Mouse (Mus musculus) left cerebral cortex, adult 11 months (tissue): Measurements from ENCODE around the gene Il1r1.
"Not testable (repeated sequence)": the region's sequence is repeated elsewhere in the genome, so short reads cannot be mapped to it uniquely, and the experiment has no call there.

ENCODE experiments used
- DNase-seq: peaks from one replicate; pipeline ENCODE4 v3.0.0; 2022; ENCODE audit warnings: low spot score

Gene Il1r1

DNA sequence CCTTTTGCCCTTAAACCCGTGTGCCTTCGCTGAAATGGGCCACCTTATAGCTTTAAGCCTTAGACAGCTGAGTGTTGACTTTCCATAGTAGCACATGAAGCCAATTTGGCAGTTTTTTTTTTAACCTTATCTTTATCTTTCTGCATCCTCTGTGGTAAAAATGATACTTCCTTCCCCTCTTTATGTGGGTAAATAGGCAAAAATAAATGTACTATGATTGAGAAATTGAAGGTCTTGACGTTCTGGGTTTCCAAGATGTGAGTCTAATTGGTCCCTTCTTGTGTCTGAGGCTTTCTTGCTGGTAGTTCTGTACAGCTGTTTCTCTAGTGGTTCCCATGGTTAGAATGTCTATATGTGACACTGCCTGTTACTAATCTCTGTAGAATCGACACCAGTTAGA is 46.2 kb downstream of the Il1r1 start:
- no peak for DNase-seq

GRCm38 (mm10) chr1:40271486-40272055 is 46.7 kb downstream of the Il1r1 start:
- no peak for DNase-seq

- DNase-seq: no peak
Observed at GRCm38 (mm10) chr1:40272204-40272603, 47.3 kb downstream of the Il1r1 start.

DNA sequence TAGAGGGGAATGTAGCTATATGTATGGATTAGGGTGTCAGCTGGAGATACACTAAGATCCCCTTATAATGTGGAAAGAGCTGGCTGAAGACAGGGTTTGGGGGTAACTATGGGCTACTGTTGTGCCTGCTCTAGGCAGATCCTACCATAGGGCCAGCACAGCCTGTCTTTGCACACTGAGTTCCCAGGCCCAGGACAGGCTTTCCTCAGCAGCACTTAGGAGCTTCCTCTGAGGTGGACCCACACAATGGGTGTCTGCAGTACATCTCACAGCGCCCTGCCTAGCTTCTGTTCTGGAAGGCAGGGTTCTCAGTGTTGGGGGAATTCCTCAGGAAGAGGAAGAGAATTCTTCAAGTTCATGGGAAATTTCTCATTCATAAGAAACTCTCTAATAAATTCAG is 48.6 kb downstream of the Il1r1 start:
- DNase-seq: no peak

DNA sequence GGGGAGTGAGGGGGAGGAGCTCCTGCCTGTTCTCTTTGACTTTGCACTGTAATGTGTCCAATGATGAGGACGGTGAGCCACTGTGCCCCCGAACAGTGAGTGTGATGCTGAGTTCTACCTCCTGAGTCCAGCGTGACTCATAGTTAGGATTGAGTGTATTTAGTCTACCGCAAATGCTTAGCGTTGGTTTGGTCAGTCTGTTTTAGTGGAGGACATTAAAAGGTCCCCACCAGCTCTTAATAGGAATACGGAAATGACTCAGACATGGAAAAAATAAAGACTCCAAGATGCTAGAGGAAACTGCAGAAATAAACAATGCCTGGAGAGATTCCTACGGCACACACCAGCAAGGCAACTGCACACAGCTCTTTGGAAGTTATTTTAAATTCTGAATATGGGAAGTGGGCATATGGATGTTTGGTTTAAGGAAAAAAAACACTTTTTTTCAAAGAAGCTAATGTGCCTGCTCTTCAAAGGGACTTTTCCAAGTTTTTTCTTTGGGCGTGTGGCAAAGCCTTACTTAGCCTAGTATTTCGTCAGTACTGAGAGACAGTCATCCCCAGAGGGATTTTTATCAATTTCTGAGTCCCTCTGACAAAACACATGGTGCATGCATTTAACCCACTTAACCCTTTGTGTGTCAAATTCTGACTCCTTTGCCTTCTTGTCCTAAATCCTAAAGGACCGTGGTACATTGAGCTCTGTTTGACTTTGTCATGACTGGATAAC is 50.6 kb downstream of the Il1r1 start:
- no peak for DNase-seq

- DNase-seq: no peak
Observed at GRCm38 (mm10) chr1:40277944-40278343, 53.1 kb downstream of the Il1r1 start.

- DNase-seq: no peak
Observed at GRCm38 (mm10) chr1:40278720-40279119, 53.8 kb downstream of the Il1r1 start.

DNA sequence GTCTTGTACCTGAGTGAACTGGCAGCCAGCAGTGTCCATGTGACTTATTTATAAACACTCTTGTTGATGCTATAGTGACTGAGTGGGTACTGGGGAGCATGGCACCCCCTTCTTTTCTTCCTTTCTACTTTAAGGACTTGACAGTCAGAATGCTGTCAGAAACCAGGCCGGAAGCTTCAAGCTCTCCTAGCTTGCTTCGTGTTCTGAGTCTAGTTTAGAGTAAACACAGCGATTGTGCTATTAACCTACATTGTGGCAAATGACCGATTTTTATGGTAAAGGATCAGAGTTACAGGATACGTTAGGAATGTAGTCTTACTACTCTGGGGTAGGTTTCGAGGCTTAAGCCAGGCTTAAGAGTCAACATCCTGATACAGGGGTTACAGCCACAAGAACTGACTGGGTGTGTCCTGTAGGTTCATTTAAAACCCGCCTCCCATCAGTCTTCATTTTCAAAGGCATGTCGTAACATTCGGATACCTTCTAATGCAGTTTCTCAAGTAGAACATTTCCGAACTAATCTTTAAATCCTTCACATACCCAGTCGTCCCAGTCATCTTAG is 54.4 kb downstream of the Il1r1 start:
- no peak for DNase-seq

GRCm38 (mm10) chr1:40281950-40282349 is 57.1 kb downstream of the Il1r1 start:
- no peak for DNase-seq

DNA sequence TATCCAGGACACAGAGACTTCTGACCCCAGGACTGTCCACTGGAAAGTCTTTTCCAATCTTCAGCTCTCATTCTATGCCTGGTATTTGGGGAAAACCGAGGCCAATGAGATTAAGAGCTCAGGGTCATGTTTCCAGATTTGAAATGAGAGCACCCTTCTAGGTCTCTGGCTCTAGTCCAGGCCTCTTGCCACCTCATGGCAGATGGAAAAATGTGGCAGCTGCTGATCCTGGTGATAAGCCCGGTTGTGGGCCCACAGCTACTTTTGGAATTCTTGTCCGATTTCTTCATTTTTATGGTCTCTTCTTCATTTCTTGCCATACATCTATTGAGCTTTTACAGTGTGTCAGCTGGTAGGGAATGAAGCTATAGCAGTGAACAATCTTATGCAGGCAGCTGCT is 57.5 kb downstream of the Il1r1 start:
- no peak for DNase-seq

GRCm38 (mm10) chr1:40283995-40284394 is 59.1 kb downstream of the Il1r1 start:
- no peak for DNase-seq

DNA sequence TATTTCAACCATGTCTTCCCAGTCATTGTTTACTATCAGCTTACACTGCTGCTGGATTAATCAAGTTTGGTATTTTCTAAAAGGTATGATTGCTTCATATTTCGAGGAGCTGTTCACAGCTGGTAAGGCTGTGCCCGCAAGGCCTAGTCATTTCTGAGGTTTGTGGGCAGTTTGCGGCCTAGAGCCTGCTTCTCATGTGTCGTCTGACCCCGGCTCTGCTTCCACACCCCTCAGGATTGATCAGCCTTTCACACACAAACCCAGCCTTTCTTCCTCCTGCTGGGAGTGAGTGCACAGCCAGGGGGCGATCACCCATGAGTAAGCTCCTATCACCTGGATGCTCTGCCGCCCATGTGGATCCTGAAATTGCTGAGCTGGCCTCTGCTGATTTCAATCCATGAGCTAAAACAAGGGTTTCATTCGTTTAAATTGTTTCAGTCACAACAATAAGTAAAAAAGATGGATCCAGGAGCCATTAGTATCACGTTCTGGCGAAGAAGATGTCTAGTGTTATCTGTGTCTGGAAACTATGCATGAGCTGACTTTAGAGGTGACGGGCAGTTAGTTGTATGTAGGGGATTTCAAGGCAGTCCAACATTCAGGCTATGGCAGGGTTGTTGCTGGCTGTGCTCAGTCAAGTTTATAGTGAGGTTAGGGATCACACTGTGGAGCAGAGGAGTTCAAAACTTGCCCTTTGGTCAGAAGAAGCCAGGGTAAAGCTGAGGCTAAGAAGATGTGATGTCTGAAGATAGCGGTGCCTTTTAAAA is 65.8 kb downstream of the Il1r1 start:
- no peak for DNase-seq

- DNase-seq: no peak
Observed at GRCm38 (mm10) chr1:40292231-40292630, 67.4 kb downstream of the Il1r1 start.

DNA sequence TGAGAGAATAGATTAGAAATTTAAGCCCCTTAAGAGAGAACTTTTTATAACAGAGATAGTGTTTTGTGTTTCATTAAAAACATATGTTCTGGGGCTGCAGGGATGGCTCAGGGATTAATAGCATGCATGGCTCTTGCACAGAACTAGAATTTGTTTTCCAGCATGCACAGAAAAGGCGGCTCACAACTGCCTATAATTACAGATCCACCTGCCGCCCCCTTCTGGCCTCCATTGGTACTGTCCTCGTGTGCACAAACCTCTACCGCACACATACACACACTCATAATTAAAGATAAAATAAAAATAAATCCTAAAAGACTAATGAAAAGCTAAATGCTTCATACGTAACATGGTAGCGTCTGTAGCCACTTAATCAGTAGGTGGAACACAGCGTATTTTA is 69.0 kb downstream of the Il1r1 start:
- DNase-seq: no peak

- DNase-seq: no peak
Observed at GRCm38 (mm10) chr1:40294824-40295223, 69.9 kb downstream of the Il1r1 start.

GRCm38 (mm10) chr1:40298053-40298452 is 73.2 kb downstream of the Il1r1 start:
- no peak for DNase-seq

DNA sequence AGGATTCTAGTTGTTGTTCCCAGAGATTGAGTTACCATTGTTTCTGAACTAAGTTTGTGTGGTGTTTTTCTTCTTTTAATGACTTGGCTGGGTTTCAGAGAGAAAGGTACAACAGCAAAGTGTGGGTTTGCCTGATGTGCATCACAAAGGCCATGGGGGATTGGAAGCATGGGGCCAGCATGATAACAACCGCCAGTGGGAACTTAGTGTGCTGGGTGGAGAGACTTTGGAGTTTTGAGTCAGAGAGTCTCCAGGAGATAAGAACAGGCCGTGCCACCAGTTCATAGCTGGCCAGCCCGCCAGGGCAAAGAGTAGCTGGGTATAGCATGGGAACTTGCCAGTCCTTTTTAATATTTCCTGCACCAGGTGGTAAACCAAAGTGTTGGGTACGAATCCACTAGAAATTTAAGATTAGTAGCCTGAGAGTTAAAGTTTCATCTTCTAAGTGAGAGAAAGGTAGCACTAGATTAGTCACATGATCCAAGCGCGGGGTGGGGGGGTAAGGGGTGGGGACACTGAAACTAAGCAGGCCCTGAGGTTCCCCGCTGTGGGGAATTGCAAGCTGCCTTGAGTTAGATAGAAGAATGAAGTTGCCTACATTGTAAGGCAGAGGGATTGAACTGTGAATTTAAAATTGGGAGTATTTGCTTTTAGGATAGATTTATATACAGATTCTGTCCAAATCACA is 78.4 kb downstream of the Il1r1 start:
- no peak for DNase-seq

DNA sequence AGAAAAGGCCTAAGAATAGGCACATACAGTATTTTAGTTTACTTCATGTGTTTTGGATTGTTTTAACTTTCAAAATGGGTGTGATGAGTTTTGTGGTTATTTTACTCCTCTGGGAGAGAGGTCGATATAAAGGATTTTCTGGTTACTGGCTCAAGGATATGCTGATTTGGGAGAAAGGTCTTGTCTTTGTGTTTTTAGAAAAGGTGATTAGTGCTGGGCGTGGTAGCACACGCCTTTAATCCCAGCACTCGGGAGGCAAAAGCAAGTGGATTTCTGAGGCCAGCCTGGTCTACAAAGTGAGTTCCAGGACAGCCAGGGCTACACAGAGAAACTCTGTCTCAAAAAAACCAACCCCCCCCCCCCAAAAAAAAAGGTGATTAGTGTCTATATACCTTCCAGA is 79.4 kb downstream of the Il1r1 start:
- not testable (repeated sequence) for DNase-seq

DNA sequence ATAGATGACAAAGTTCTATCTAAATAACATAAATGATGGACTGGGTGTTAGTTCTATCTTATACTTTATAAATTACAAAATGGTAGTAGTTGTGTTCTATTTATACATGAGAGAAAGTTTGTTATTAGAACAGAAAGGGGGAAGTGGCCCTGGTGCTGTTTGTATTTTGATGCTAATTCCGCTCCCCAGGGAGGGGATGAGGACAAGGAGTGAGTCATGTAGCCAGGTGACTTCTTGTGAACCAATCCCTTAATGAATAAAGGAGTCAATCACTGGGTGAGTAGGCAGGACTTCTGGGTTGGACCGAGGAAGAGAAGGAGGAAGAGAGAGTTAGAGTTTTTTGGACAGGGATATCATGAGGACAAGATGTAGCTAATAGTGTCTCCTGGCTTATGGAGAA is 81.2 kb downstream of the Il1r1 start:
- DNase-seq: no peak

- no peak for DNase-seq
Observed at GRCm38 (mm10) chr1:40311123-40311522, 86.2 kb downstream of the Il1r1 start.

GRCm38 (mm10) chr1:40311625-40312024 is 86.7 kb downstream of the Il1r1 start:
- DNase-seq: no peak

DNA sequence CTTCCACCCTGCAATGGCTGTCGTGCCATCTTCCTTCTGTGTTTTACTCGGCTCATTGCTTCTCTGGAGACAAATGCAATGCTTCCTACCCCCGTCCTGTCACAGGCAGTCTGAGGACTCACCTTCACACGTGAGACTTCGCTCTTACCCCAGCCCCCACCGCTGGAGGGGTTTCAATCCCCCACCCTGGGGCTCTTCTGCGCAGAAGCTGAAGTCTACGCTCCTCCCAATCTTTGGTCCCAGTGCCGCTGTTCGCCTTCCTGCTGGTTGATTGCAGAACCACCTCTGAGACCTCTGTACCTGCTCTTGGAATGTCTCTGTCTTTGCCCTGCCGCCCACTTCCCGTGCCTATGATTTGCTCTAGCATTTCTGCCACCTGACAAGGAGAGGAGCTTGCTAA is 89.1 kb downstream of the Il1r1 start:
- DNase-seq: no peak
